Mouse (Mus musculus): Measurements from ENCODE around the gene Tsc22d1.

GRCm38 (mm10) chr14:76518217-76518616, 103.5 kb downstream of the Tsc22d1 start:
- no peak for TF ChIP-seq CTCF (IDR thresholded peaks at IDR 0.05)
- no peak for TF ChIP-seq EP300 (IDR thresholded peaks at IDR 0.05; ENCODE audit: insufficient read depth, low read depth, low read length)
